Mouse (Mus musculus) MEL (cell line): Measurements from ENCODE around the gene Plekha8. TPM values are rescaled to one million over a fixed set of nuclear protein-coding genes. Genes with fewer than 3 reads are reported as not detected.

Experiments used
- DNase-seq: peaks from one replicate; pipeline ENCODE4 v3.0.0; 2011; ENCODE audit warnings: low read depth, low spot score
- H3K27ac ChIP-seq: 2 replicates; pipeline ENCODE4 v1.5.1; 2012; ENCODE audit warnings: low read depth, mild to moderate bottlenecking, control low read depth, low read length, moderate library complexity; ENCODE audit not compliant: control insufficient read depth
- H3K27me3 ChIP-seq, 2 experiments: fragments of 150-350 bp in 1 of 2; sonication (generic) in 1 of 2; 2 replicates each; pipeline ENCODE4 v1.6.1; 2012; ENCODE audit warnings: low read length in 2 of 2, mild to moderate bottlenecking in 2 of 2, improper control_type of control experiment in 1 of 2, moderate library complexity in 1 of 2; ENCODE audit not compliant: insufficient read depth in 2 of 2, control insufficient read depth in 1 of 2
- H3K36me3 ChIP-seq, 2 experiments: 2 replicates each; pipeline ENCODE4 v1.6.1; 2012 to 2014; ENCODE audit warnings: low read length in 2 of 2, improper control_type of control experiment in 1 of 2, inconsistent platforms in 1 of 2, mild to moderate bottlenecking in 1 of 2; ENCODE audit not compliant: insufficient read depth in 2 of 2, control insufficient read depth in 1 of 2
- H3K4me1 ChIP-seq, 2 experiments: fragments of 150-350 bp in 1 of 2; sonication (generic) in 1 of 2; 2 replicates each; pipeline ENCODE4 v1.6.1; 2012; ENCODE audit warnings: low read length in 2 of 2, improper control_type of control experiment in 1 of 2, mild to moderate bottlenecking in 1 of 2; ENCODE audit not compliant: insufficient read depth in 2 of 2, control insufficient read depth in 1 of 2
- H3K4me3 ChIP-seq, 2 experiments: fragments of 150-350 bp in 1 of 2; sonication (generic) in 1 of 2; 2 replicates each; pipeline ENCODE4 v1.5.1; 2012; ENCODE audit warnings: low read depth in 2 of 2, low read length in 2 of 2, mild to moderate bottlenecking in 2 of 2, moderate library complexity in 2 of 2, control low read depth in 1 of 2, improper control_type of control experiment in 1 of 2; ENCODE audit not compliant: control insufficient read depth in 1 of 2, insufficient read depth in 1 of 2
- H3K79me2 ChIP-seq: 2 replicates; pipeline ENCODE4 v1.6.1; 2012; ENCODE audit warnings: mild to moderate bottlenecking, low read length, moderate library complexity; ENCODE audit not compliant: control insufficient read depth, poor library complexity, insufficient read depth
- H3K9ac ChIP-seq: 2 replicates; pipeline ENCODE4 v1.6.1; 2012; ENCODE audit warnings: low read depth, mild to moderate bottlenecking, control low read depth, low read length, moderate library complexity; ENCODE audit not compliant: control insufficient read depth, poor library complexity, severe bottlenecking
- H3K9me3 ChIP-seq: fragments of 150-350 bp; sonication (generic); replicated peaks from 2 replicates; pipeline ENCODE4 v1.6.1; 2012; ENCODE audit warnings: mild to moderate bottlenecking, low read length, improper control_type of control experiment, moderate library complexity; ENCODE audit not compliant: insufficient read depth
- BHLHE40 ChIP-seq: IDR thresholded peaks from 2 replicates; pipeline ENCODE4 v1.6.1; 2012; ENCODE audit warnings: low read depth, mild to moderate bottlenecking, inconsistent platforms, low read length, improper control_type of control experiment, borderline replicate concordance
- CHD1 ChIP-seq: IDR thresholded peaks from 2 replicates; pipeline ENCODE4 v1.6.1; 2012; ENCODE audit warnings: low read depth, mild to moderate bottlenecking, inconsistent platforms, low read length, improper control_type of control experiment
- CHD2 ChIP-seq: IDR thresholded peaks from 2 replicates; pipeline ENCODE4 v1.6.1; 2011; ENCODE audit warnings: low read length, improper control_type of control experiment
- CTCF ChIP-seq, 3 experiments: IDR thresholded peaks in 2 of 3; conservative IDR thresholded peaks in 1 of 3; 2 replicates each; pipeline ENCODE4 v1.5.1; 2011 to 2012; ENCODE audit warnings: low read length in 3 of 3, low read depth in 2 of 3, mild to moderate bottlenecking in 2 of 3, improper control_type of control experiment in 1 of 3, inconsistent platforms in 1 of 3, mixed read lengths in 1 of 3, moderate library complexity in 1 of 3; ENCODE audit not compliant: control insufficient read depth in 1 of 3, insufficient read depth in 1 of 3, poor library complexity in 1 of 3, severe bottlenecking in 1 of 3
- ELF1 ChIP-seq: IDR thresholded peaks from 2 replicates; pipeline ENCODE4 v1.6.1; 2014; ENCODE audit warnings: low read depth, mild to moderate bottlenecking, inconsistent platforms, low read length, improper control_type of control experiment, moderate library complexity
- GABPA ChIP-seq: IDR thresholded peaks from 2 replicates; pipeline ENCODE4 v1.6.1; 2012; ENCODE audit warnings: low read depth, mild to moderate bottlenecking, inconsistent platforms, low read length, improper control_type of control experiment, moderate library complexity
- GATA1 ChIP-seq: IDR thresholded peaks from 2 replicates; pipeline ENCODE4 v1.6.1; 2011; ENCODE audit warnings: low read depth, low read length, improper control_type of control experiment
- HCFC1 ChIP-seq: IDR thresholded peaks from 2 replicates; pipeline ENCODE4 v1.6.1; 2012; ENCODE audit warnings: low read depth, mild to moderate bottlenecking, inconsistent platforms, low read length, improper control_type of control experiment, moderate library complexity
- JUND ChIP-seq: IDR thresholded peaks from 2 replicates; pipeline ENCODE4 v1.6.1; 2011; ENCODE audit warnings: low read depth, mild to moderate bottlenecking, improper control_type of control experiment, low read length
- KAT2A ChIP-seq: conservative IDR thresholded peaks from 2 replicates; pipeline ENCODE4 v1.6.1; 2012; ENCODE audit warnings: low read depth, low read length, improper control_type of control experiment, inconsistent platforms
- MXI1 ChIP-seq: IDR thresholded peaks from 2 replicates; pipeline ENCODE4 v1.6.1; 2011; ENCODE audit warnings: mild to moderate bottlenecking, low read depth, low read length, improper control_type of control experiment
- POLR2AphosphoS5 ChIP-seq: IDR thresholded peaks from 2 replicates; pipeline ENCODE4 v1.6.1; 2012; ENCODE audit warnings: low read depth, borderline replicate concordance, mild to moderate bottlenecking, inconsistent platforms, low read length, moderate library complexity, mixed read lengths
- RAD21 ChIP-seq: IDR thresholded peaks from 2 replicates; pipeline ENCODE4 v1.6.1; 2011; ENCODE audit warnings: mild to moderate bottlenecking, low read depth, low read length, improper control_type of control experiment
- SMC3 ChIP-seq: IDR thresholded peaks from 2 replicates; pipeline ENCODE4 v1.6.1; 2011; ENCODE audit warnings: low read depth, low read length, improper control_type of control experiment
- TBP ChIP-seq: IDR thresholded peaks from 2 replicates; pipeline ENCODE4 v1.8.0; 2011; ENCODE audit warnings: low read depth, low read length, improper control_type of control experiment
- TCF12 ChIP-seq: IDR thresholded peaks from 2 replicates; pipeline ENCODE4 v1.6.1; 2014; ENCODE audit warnings: low read depth, mild to moderate bottlenecking, inconsistent platforms, low read length, improper control_type of control experiment, moderate library complexity
- ZKSCAN1 ChIP-seq: IDR thresholded peaks from 2 replicates; pipeline ENCODE4 v1.6.1; 2012; ENCODE audit warnings: low read depth, mild to moderate bottlenecking, inconsistent platforms, low read length, improper control_type of control experiment, moderate library complexity
- polyA plus RNA-seq, 2 experiments: library from polyadenylated mRNA; stranded (reverse) in 1 of 2; unstranded in 1 of 2; fragments of >175 nt in 1 of 2; fragments of >200 nt in 1 of 2; gene quantifications; 2 replicates each; pipeline versions ENCODE4 v1.2.1 to v1.2.4; 2012; ENCODE audit warnings: low replicate concordance in 2 of 2, low read depth in 1 of 2; ENCODE audit not compliant: insufficient read length in 2 of 2, insufficient read depth in 1 of 2, missing spikeins in 1 of 2
- total RNA-seq: library from RNA; depleted of rRNA; stranded (reverse); fragments of 300-350 nt; gene quantifications from 2 replicates; pipeline ENCODE4 v1.2.3, GENCODE M21; 2012

The Plekha8 gene
- total and polyA plus RNA-seq, 3 experiments: 11.6 to 16.8 TPM; not detected in 1

DNA sequence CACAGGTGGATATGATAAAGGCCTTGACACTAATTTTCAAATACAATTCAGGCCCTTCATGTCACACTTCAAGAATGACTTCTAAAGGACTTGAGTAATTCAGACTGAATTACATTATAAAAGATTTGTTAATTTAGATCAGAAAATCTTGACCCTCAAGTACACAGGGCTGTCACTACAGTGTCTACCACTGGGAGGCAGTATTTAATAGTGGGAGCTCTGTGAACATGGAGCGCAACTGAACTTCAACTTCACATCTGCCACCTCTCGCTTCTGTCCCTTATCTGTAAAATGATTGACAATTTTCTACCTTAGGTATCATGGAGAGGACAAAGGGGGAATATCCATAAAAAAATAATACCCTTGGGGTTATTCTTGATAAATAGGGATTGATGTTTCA, 8.7 kb upstream of the Plekha8 start (continued):
- TF ChIP-seq POLR2AphosphoS5 (no peak), MXI1 (no peak), RAD21 (peak; percentile 92), TCF12 (no peak), BHLHE40 (no peak), SMC3 (peak; percentile 85), GATA1 (0 out of 2 replicates have a peak, but pooled peaks have one; percentile 10), ZKSCAN1 (no peak), CHD1 (no peak), GABPA (no peak)

GRCm38 (mm10) chr6:54586911-54587310, 8.0 kb upstream of the Plekha8 start:
- Histone ChIP-seq H3K4me3 (no peak overlapping the region), H3K9ac (no peak overlapping the region), H3K4me1 (peaks cover 0 to 4% of the 10 kb centered on the region in 2 experiments; a peak in 2 of 4 replicates), H3K79me2 (no peaks in the 10 kb centered on the region), H3K36me3 (peaks cover 0 to under 1% of the 10 kb centered on the region in 2 experiments; a peak in 1 of 4 replicates), H3K9me3 (no peaks in the 10 kb centered on the region), H3K27ac (no peak overlapping the region), H3K27me3 (no peaks in the 10 kb centered on the region)
- no peak for TF ChIP-seq CHD2
- TF ChIP-seq JUND: no peak
- no peak for TF ChIP-seq HCFC1
- TF ChIP-seq ELF1: no peak
- TF ChIP-seq CTCF (IDR thresholded peaks at IDR 0.05 in 2 of 3, conservative IDR thresholded peaks at IDR 0.05 in 1 of 3; ENCODE audit: control insufficient read depth in 1 of 3, insufficient read depth in 1 of 3, low read depth in 2 of 3, low read length in 3 of 3, poor library complexity in 1 of 3, severe bottlenecking in 1 of 3): no peak
- TF ChIP-seq KAT2A: no peak
- DNase-seq: no peak

- H3K4me1 ChIP-seq: peaks cover 0 to 4% of the 10 kb centered on the region in 2 experiments; a peak in 2 of 4 replicates
- no peaks in the 10 kb centered on the region for H3K79me2 ChIP-seq
- H3K27ac ChIP-seq: no peak overlapping the region
- H3K36me3 ChIP-seq: peaks cover 0 to 4% of the 10 kb centered on the region in 2 experiments; a peak in 2 of 4 replicates
- no peaks in the 10 kb centered on the region for H3K9me3 ChIP-seq
- no peak for TF ChIP-seq TBP
- 0 out of 2 replicates have a peak, but pooled peaks have one; percentile 30 for TF ChIP-seq TCF12
- no peak for TF ChIP-seq RAD21
- H3K9ac ChIP-seq: no peak overlapping the region
- no peak overlapping the region for H3K4me3 ChIP-seq
- DNase-seq: no peak
- no peaks in the 10 kb centered on the region for H3K27me3 ChIP-seq
Observed at GRCm38 (mm10) chr6:54587683-54588082, 7.2 kb upstream of the Plekha8 start.
